Mouse (Mus musculus): ENCODE measurements around the gene Kidins220. TPM values are rescaled to one million over a fixed set of nuclear protein-coding genes. Genes with fewer than 3 reads are reported as not detected.

The Kidins220 gene
- polyA plus RNA-seq, 1 experiment: 44.5 TPM

DNA sequence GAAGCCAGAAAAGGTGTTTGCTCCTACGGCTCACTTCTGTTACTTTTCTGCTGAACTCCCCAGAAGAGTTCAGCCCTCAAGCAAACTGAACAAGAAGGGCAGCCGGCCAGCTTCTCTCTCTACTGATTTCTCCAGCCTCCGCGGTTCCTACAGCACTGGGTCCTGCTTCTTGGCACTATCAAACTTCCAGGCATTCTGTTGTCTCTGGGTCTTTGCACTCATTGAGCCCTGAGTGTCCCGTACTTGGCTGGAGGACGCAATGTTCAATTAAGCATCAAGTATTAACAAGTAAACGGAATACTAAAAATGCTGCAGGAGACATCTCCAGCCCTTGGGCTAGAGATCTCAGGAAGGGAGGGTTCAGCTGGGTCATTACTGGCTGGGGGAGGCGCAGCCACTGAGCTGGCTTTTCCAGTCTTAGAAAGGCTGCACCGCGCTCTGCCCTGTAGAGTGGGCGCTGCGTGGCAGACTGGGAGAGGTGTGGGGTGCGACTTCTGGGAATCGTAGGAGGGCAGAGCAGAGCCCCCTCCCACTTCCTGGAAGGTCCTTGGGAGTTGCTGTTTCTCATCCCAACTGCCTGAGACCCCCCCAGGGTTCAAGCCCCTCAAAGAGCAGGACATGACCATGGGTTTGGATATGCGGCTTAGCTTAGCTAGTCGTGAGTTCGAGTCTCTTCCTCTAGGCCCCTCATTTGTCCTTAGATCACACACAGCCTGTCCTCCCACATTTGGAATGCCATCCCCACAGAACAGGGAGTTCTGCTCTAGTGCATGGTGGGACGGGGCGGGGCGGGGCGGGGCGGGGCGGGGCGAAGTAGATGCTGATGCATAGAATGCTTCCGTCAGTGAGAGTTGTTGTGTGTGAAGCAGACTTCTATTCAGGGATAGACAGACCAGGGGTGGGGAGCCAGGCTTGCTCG, 108.8 kb downstream of the Kidins220 start:
- Histone ChIP-seq H3K4me3 (ENCODE audit: low read depth, low read length) (peak overlapping the region; percentile 51), H3K27me3 (ENCODE audit: control insufficient read depth, insufficient read depth, low read length, poor library complexity, severe bottlenecking) (no peaks in the 10 kb centered on the region), H3K4me1 (ENCODE audit: control insufficient read depth, insufficient read depth, low read length) (no peaks in the 10 kb centered on the region), H3K36me3 (ENCODE audit: control insufficient read depth, insufficient read depth, low read length, poor library complexity, severe bottlenecking) (no peaks in the 10 kb centered on the region), H3K9ac (ENCODE audit: low read depth, poor library complexity, severe bottlenecking) (peak overlapping the region; percentile 36), H3K9me3 (replicated peaks; ENCODE audit: control insufficient read depth, insufficient read depth, low read length, poor library complexity, severe bottlenecking) (no peaks in the 10 kb centered on the region; the same call in 1 of the 2 replicates), H3K27ac (ENCODE audit: insufficient read depth, low read length) (peak overlapping the region; percentile 61)
- TF ChIP-seq CTCF (IDR thresholded peaks at IDR 0.05; ENCODE audit: low read depth, low read length): no peak

- Histone ChIP-seq H3K9ac (ENCODE audit: low read depth, poor library complexity, severe bottlenecking) (no peak overlapping the region), H3K27me3 (ENCODE audit: control insufficient read depth, insufficient read depth, low read length, poor library complexity, severe bottlenecking) (no peaks in the 10 kb centered on the region), H3K4me3 (ENCODE audit: low read depth, low read length) (no peak overlapping the region), H3K36me3 (ENCODE audit: control insufficient read depth, insufficient read depth, low read length, poor library complexity, severe bottlenecking) (no peaks in the 10 kb centered on the region), H3K4me1 (ENCODE audit: control insufficient read depth, insufficient read depth, low read length) (no peaks in the 10 kb centered on the region), H3K27ac (ENCODE audit: insufficient read depth, low read length) (no peak overlapping the region), H3K9me3 (replicated peaks; ENCODE audit: control insufficient read depth, insufficient read depth, low read length, poor library complexity, severe bottlenecking) (no peaks in the 10 kb centered on the region; the same call in 1 of the 2 replicates)
- TF ChIP-seq CTCF (IDR thresholded peaks at IDR 0.05; ENCODE audit: low read depth, low read length): no peak
- no peak for TF ChIP-seq EP300 (IDR thresholded peaks at IDR 0.05; ENCODE audit: insufficient read depth, low read depth, low read length)
- TF ChIP-seq POLR2A (IDR thresholded peaks at IDR 0.05; ENCODE audit: insufficient read depth, low read length): no peak
These were observed 112.2 kb downstream of the Kidins220 start for GRCm38 (mm10) chr12:25086966-25087365.

DNA sequence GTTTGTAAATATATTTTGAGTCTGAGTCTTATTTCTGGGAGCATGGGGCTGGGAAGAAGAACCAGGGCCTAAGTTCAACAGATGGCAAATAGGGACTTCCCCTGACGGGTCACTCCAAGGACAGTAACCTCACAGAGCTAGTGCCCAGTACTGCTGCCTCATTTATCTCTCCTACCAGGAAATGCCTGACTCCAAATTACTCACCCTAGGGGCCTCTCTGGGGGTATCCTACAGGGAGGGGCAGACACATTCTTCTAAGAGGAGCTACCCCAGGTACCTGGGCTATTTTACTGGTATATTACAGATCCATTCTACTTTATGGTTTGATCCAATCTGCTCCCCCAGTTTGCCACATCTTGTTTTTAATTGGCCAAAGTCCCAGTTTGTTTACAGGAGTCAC, 114.7 kb downstream of the Kidins220 start:
- no peaks in the 10 kb centered on the region for H3K36me3 ChIP-seq (ENCODE audit: control insufficient read depth, insufficient read depth, low read length, poor library complexity, severe bottlenecking)
- H3K27ac ChIP-seq (ENCODE audit: insufficient read depth, low read length): no peak overlapping the region
- no peak for TF ChIP-seq POLR2A (IDR thresholded peaks at IDR 0.05; ENCODE audit: insufficient read depth, low read length)
- TF ChIP-seq EP300 (IDR thresholded peaks at IDR 0.05; ENCODE audit: insufficient read depth, low read depth, low read length): no peak
- no peak for TF ChIP-seq CTCF (IDR thresholded peaks at IDR 0.05; ENCODE audit: low read depth, low read length)
- no peaks in the 10 kb centered on the region for H3K27me3 ChIP-seq (ENCODE audit: control insufficient read depth, insufficient read depth, low read length, poor library complexity, severe bottlenecking)
- no peak overlapping the region for H3K9ac ChIP-seq (ENCODE audit: low read depth, poor library complexity, severe bottlenecking)
- no peaks in the 10 kb centered on the region; the same call in 1 of the 2 replicates for H3K9me3 ChIP-seq (replicated peaks; ENCODE audit: control insufficient read depth, insufficient read depth, low read length, poor library complexity, severe bottlenecking)
- H3K4me1 ChIP-seq (ENCODE audit: control insufficient read depth, insufficient read depth, low read length): no peaks in the 10 kb centered on the region
- H3K4me3 ChIP-seq (ENCODE audit: low read depth, low read length): no peak overlapping the region

DNA sequence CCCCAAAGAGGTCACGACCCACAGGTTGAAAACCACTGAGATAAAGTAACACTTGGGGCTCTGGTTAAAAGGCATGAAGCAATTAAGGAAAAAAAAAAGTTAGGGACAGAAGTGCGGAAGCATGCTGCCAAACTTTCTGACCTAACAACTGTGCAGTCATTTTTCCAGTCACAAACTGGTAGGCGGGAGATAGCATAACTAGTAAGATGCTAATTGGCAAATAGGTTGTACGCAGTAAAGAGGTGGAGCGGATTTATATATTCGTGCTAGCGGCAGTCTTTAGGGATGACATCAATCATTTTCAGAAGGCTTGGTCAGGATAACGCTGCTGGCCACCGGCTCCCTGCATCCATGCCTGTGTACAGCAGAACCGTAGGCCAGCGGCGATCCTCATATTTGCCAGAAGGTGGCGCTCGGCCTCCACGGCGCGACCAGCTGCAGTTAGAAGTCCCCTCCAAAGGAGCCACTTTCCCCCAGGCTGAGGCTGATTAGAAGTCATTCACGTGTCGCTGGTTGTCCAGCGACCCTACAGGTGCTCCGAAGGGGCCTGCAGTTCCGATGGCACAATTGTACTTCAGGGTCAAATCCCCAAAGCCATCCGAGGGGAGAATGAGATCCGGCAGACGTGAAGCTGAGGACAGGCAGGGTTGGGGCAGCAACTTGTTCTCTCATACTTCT, 117.4 kb downstream of the Kidins220 start:
- TF ChIP-seq EP300 (IDR thresholded peaks at IDR 0.05; ENCODE audit: insufficient read depth, low read depth, low read length): peak; percentile 64; the same call in 1 of the 2 replicates
- no peak for TF ChIP-seq POLR2A (IDR thresholded peaks at IDR 0.05; ENCODE audit: insufficient read depth, low read length)
- peak; percentile 96 for TF ChIP-seq CTCF (IDR thresholded peaks at IDR 0.05; ENCODE audit: low read depth, low read length)
- Histone ChIP-seq H3K36me3 (ENCODE audit: control insufficient read depth, insufficient read depth, low read length, poor library complexity, severe bottlenecking) (no peaks in the 10 kb centered on the region), H3K9me3 (replicated peaks; ENCODE audit: control insufficient read depth, insufficient read depth, low read length, poor library complexity, severe bottlenecking) (no peaks in the 10 kb centered on the region), H3K4me1 (ENCODE audit: control insufficient read depth, insufficient read depth, low read length) (no peaks in the 10 kb centered on the region), H3K27me3 (ENCODE audit: control insufficient read depth, insufficient read depth, low read length, poor library complexity, severe bottlenecking) (0 out of 2 replicates have a peak, but pooled peaks cover 3% of the 10 kb centered on the region), H3K4me3 (ENCODE audit: low read depth, low read length) (peak overlapping the region; percentile 67), H3K9ac (ENCODE audit: low read depth, poor library complexity, severe bottlenecking) (no peak overlapping the region), H3K27ac (ENCODE audit: insufficient read depth, low read length) (no peak overlapping the region)

DNA sequence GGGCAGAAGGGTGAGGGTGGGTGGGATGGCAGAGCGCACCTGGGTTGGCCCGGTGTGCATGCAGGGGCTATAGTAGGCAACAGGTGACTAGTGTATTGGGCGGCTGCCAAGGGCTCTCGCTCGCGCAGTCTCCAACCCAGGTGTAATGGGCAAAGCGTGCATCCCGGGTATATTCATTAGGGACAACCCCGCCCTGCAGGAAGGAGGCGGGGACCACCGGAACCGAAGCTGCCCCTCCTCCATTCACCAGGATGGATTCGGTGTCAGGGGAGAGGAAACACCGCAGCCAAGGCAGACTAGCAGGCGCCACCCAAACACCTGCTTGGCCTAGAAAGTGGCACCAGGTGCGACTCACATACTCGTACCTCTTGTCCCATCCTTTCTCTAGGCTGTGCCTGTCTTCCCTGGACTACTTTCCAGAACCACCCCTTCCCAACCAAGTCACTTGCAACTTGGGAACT, 118.1 kb downstream of the Kidins220 start:
- peak overlapping the region; percentile 17; the same call in 1 of the 2 replicates for H3K27ac ChIP-seq (ENCODE audit: insufficient read depth, low read length)
- H3K27me3 ChIP-seq (ENCODE audit: control insufficient read depth, insufficient read depth, low read length, poor library complexity, severe bottlenecking): 0 out of 2 replicates have a peak, but pooled peaks cover 3% of the 10 kb centered on the region
- H3K4me1 ChIP-seq (ENCODE audit: control insufficient read depth, insufficient read depth, low read length): peaks cover 2% of the 10 kb centered on the region
- TF ChIP-seq POLR2A (IDR thresholded peaks at IDR 0.05; ENCODE audit: insufficient read depth, low read length): no peak
- TF ChIP-seq EP300 (IDR thresholded peaks at IDR 0.05; ENCODE audit: insufficient read depth, low read depth, low read length): 0 out of 2 replicates have a peak, but pooled peaks have one; percentile 49
- TF ChIP-seq CTCF (IDR thresholded peaks at IDR 0.05; ENCODE audit: low read depth, low read length): no peak
- H3K4me3 ChIP-seq (ENCODE audit: low read depth, low read length): peak overlapping the region; percentile 67
- H3K9ac ChIP-seq (ENCODE audit: low read depth, poor library complexity, severe bottlenecking): no peak overlapping the region
- H3K36me3 ChIP-seq (ENCODE audit: control insufficient read depth, insufficient read depth, low read length, poor library complexity, severe bottlenecking): no peaks in the 10 kb centered on the region
- no peaks in the 10 kb centered on the region for H3K9me3 ChIP-seq (replicated peaks; ENCODE audit: control insufficient read depth, insufficient read depth, low read length, poor library complexity, severe bottlenecking)

All from ES-Bruce4 (cell line).